Mouse (Mus musculus): ENCODE measurements around the gene 4930404N11Rik.
A peak's percentile ranks its signal among the peaks of the same experiment; 100 is the strongest.

4930404N11Rik gene

GRCm38 (mm10) chr10:81327959-81328358, 37.7 kb downstream of the 4930404N11Rik start:
- DNase-seq, result no peak

GRCm38 (mm10) chr10:81326858-81327257, 38.8 kb downstream of the 4930404N11Rik start:
- no peak for DNase-seq

GRCm38 (mm10) chr10:81325781-81326180, 39.8 kb downstream of the 4930404N11Rik start:
- no peak for DNase-seq

DNA sequence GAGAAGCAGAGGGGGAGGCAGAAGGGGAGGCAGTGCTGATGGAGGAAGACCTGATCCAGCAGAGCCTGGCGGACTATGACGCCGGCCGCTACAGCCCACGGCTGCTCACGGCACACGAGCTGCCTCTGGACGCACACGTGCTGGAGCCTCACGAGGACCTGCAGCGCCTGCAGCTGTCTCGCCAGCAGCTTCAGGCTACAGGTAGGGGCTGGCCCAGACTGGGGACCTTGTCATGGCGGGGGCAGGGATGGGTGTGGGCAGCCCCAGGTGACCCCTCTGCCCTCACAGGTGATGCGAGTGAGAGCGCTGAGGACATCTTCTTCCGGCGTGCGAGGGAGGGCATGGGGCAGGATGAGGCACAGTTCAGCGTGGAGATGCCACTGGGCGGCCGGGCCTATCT, 40.4 kb downstream of the 4930404N11Rik start:
- DNase-seq, result no peak

DNA sequence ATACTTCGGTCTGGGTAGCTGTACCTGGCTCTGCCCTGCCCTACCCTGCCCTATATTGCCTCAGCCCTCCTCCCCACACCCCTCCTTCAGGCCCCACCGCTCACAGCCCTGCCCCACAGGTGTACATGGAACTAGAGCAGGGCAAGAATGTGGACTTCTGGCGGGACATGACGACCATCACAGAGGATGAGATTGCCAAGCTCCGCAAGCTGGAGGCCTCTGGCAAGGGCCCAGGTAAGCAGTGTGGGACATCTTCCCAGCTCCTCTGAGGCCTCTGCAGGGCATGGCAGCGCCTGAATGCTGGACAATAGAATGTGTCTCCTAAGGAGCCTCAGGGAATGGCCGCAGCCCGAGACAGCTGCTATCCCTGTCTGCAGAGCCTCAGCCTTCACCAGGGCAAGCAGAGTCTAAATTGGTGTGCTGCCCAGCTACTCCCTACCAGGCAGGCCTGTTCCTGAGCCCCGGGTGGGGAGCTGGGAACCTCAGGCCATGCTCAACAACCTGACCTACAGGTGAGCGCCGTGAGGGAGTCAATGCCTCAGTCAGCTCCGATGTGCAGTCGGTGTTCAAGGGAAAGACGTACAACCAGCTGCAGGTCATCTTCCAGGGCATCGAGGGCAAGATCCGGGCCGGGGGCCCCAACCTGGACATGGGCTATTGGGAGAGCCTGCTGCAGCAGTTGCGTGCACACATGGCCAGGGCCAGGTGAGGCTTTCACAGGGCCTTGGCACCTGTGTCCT, 41.7 kb downstream of the 4930404N11Rik start:
- DNase-seq, result no peak

- no peak for DNase-seq
These were observed 42.4 kb downstream of the 4930404N11Rik start for GRCm38 (mm10) chr10:81323141-81323775.

- DNase-seq, result no peak
These were observed 43.2 kb downstream of the 4930404N11Rik start for GRCm38 (mm10) chr10:81322444-81322843.

GRCm38 (mm10) chr10:81321436-81321835, 44.2 kb downstream of the 4930404N11Rik start:
- no peak for DNase-seq

DNA sequence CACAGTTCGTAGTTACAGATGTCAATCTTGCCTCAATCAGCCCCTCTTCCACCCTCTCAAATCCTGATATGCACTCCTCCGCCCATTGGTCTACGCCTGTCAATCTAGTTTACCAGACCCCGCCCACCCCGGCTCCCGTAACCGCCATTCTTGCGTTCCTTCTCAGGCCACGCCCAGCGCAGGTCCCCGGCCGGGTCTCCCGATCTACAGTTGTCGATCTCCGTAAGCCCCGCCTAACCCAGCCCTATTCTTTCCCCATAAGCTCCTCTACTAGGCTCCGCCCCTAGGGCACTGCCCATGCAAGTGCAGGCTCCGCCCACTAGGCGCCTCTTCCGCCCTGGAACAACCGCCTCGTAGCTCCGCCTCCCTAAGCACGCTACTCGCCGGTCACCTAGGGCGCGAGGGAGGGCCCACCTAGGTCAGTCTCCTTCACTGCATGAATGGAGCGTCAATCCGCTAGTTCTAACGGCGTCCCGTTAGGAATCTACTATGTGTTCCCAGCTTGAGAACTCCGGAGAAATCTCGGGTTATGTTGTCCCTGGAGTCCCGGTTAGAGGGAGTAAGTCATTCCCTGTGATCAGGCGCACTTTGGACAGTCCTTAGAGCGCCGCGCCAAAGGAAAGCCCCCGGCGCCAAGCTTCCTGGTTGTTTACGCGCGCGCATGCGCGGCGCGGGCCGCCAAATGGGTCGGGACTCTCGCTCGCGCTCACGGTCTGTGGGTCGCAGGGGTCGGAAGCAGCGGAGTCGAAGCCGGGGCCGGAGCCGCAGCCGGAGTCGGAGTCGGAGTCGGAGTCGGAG, 44.9 kb downstream of the 4930404N11Rik start, which contains the start of gene Cactin:
Gene Cactin, plus strand, starts transcription at position 554 of the 798 bp plus-strand sequence.
- DNase-seq, result peak; percentile 99

DNA sequence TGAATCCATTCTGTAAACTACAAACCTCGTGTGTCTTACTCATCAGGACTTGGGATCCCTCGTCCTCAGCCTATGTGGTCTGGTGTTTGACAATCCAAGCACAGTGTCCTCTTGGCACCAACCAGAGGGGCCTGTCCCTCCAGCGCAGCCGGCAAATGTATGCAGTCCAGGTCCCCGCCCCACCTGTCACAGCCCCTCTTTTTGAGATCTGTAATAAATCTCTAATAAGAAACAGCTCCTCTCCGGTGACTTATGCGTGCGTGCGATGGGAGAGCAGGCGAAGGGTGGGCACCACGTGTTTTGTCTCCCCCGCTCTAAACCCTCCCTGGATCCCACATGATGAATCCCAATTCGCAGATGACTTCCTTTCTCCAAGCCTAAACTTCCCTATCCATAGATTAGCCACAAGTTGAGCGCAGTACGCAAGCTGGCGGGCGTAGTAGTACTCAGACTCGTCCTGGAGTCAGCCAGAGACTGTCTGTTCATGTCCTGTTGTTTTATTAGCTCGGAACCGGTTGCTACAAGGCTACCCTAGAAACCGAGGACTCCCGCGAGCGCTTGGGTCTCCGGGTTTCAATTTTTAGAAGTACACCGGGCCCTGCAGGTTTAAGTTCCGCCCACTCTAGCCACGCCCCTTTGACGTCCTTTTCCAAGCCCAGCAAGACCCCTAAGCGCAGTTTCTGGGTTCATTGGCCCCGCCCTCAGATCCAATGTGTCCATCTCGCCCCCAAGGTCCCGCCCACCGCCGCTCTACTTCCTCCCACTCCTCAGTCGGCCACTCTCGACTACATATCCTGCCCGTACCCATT, 45.7 kb downstream of the 4930404N11Rik start:
- no peak for DNase-seq

DNA sequence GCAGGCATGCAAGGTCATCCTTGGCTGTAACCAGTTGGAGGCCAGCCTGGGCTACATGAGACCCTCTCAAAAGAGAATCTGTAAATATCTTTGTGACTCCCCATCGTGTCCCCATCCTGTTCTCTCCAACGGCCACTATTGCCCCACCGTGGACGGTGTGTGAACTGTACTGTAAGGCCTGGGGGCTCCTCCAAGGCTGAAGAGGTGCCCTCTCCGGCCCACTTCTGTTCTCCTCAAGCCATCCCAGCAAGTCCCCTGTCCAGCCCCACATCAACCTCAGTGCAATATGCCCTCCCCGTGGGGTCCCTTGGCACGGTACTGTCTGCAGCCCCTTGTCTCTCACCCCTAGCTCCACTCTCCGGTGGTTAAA, 46.3 kb downstream of the 4930404N11Rik start:
- DNase-seq, result no peak

DNA sequence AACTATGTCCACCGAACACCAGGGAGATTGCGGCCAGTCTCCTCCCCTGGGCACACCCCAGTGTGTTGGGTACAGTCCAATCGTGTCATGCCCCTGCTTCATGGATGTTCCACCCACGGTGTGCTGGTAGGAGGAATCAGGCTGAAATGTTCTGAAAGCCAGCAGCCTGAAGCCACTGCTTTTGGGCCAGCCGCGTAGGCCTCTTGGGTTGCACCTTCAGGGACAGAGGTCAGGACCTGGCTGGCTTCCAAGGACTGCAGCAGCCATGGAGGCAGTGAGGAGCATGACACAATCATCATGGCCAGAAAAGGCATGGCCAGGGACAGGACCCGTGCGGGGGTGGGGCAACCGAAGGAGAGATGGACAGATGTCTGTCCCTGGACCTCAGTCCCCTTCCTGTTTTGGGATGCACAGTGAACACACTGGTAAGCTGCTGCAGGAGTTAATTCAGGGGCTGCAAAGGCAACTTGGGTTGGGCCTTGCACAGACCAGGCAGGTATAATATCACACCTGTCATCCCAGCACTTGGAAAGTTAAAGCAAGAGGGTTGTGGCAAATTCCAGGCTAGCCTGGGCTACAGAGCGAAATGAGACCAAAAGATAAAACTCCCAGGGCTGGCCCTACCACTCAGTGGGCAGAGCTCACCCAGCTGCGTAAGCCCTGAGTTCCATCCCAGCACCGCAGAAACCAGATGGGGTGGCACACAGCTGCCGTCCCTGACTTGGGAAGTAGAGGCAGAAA, 46.9 kb downstream of the 4930404N11Rik start:
- no peak for DNase-seq

- DNase-seq, result no peak
These were observed 48.3 kb downstream of the 4930404N11Rik start for GRCm38 (mm10) chr10:81317273-81317672.

- DNase-seq, result peak; percentile 51
These were observed 49.1 kb downstream of the 4930404N11Rik start for GRCm38 (mm10) chr10:81316338-81317060.

DNA sequence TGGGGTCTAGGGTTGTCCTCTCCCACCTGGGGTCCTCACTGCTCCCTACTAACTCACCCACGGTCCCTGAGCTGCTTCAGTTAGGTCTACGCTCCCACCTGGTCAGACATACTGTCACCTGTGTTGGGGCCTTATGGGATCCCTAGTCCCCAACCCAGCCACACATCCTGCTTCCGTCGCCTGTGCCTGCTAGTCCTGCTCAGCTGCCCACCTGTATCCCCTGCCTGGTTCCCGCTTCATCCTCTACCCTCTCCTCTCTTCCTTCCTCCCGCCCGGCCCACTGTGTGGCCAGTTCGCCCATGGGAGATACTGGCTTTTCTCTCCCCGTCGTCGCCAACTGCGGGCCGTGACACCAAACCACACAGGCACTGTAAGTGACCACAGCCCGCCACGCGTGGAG, 50.0 kb downstream of the 4930404N11Rik start:
- DNase-seq, result no peak

DNA sequence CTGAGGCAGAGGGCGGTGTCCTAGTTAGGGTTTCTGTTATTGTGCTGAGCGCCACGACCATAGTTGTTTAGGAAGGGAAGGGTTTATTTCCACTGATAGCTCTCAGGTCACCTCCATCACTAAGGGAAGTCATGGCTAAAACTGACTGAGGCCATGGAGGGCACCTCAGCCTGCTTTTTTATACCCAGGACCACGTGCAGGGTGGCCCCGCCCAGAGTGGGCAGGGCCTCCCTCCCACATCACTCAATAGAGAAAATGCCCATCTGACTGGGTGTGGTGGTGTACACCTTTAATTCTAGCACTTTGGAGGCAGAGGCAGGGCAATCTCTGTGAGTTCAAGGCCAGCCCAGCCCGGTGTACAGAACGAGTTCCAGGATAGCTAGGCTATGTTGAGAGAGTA, 51.4 kb downstream of the 4930404N11Rik start:
- no peak for DNase-seq

- DNase-seq, result no peak
These were observed 52.0 kb downstream of the 4930404N11Rik start for GRCm38 (mm10) chr10:81313581-81313980.
